Mouse (Mus musculus) thymus, adult 2 months (tissue): Measurements from ENCODE around the gene Zfp668. TPM values are rescaled to one million over a fixed set of nuclear protein-coding genes. Genes with fewer than 3 reads are reported as not detected.
A peak's percentile ranks its signal among the peaks of the same experiment; 100 is the strongest.

Experiments
- DNase-seq: peaks from one replicate; pipeline ENCODE4 v3.0.0; 2021
- H3K27ac ChIP-seq: fragments of 200-500 bp; 2 replicates; pipeline ENCODE4 v1.5.1; 2012; ENCODE audit warnings: low read length, control low read depth; ENCODE audit not compliant: control insufficient read depth, insufficient read depth
- H3K27me3 ChIP-seq: fragments of 200-500 bp; 2 replicates; pipeline ENCODE4 v1.6.1; 2012; ENCODE audit warnings: mild to moderate bottlenecking, low read length, moderate library complexity, mixed read lengths; ENCODE audit not compliant: control insufficient read depth, insufficient read depth
- H3K36me3 ChIP-seq: fragments of 200-500 bp; 2 replicates; pipeline ENCODE4 v1.6.1; 2012; ENCODE audit warnings: mild to moderate bottlenecking, low read length, moderate library complexity; ENCODE audit not compliant: control insufficient read depth, insufficient read depth
- H3K4me1 ChIP-seq: fragments of 200-500 bp; replicated peaks from 2 replicates; pipeline ENCODE4 v1.6.1; 2012; ENCODE audit warnings: low read length; ENCODE audit not compliant: control insufficient read depth, insufficient read depth
- H3K4me3 ChIP-seq: fragments of 200-500 bp; 2 replicates; pipeline ENCODE4 v1.5.1; 2012; ENCODE audit warnings: mild to moderate bottlenecking, low read length, control low read depth, moderate library complexity; ENCODE audit not compliant: control insufficient read depth, insufficient read depth
- CTCF ChIP-seq: fragments of 200-500 bp; IDR thresholded peaks from 2 replicates; pipeline ENCODE4 v1.5.1; 2012; ENCODE audit warnings: mild to moderate bottlenecking, control low read depth, low read length, moderate library complexity, borderline replicate concordance; ENCODE audit not compliant: control insufficient read depth, poor library complexity, insufficient read depth; ENCODE audit errors: extremely low read depth
- POLR2A ChIP-seq: fragments of 200-500 bp; IDR thresholded peaks from 2 replicates; pipeline ENCODE4 v1.6.1; 2012; ENCODE audit warnings: mild to moderate bottlenecking, low read length, control low read depth, moderate library complexity; ENCODE audit not compliant: control insufficient read depth, poor library complexity, insufficient read depth; ENCODE audit errors: extremely low read depth
- WGBS: fragments of 180-500 bp; shearing (Covaris S2); methylation state at CpG from one replicate; pipeline ENCODE4 v1.1.7; 2018; 5-methylcytosine and 5-hydroxymethylcytosine counted together
- polyA plus RNA-seq: library from polyadenylated mRNA; depleted of rRNA; stranded (reverse); fragments of >200 nt; gene quantifications from 2 replicates; pipeline ENCODE4 v1.2.3, GENCODE M21; 2012

The Zfp668 gene
- polyA plus RNA-seq, 1 experiment = 23.9 TPM

GRCm38 (mm10) chr7:127907939-127908338 is 31.3 kb upstream of the Zfp668 start:
- Histone ChIP-seq H3K27ac (no peak overlapping the region), H3K4me1 (peaks cover 15% of the 10 kb centered on the region), H3K27me3 (no peaks in the 10 kb centered on the region), H3K4me3 (no peak overlapping the region), H3K36me3 (peaks cover 15% of the 10 kb centered on the region; the same call in 1 of the 2 replicates)
- TF ChIP-seq POLR2A (no peak), CTCF (no peak)
- WGBS = 97% methylated on average over 12 of the region's 12 CpGs
- no peak for DNase-seq

- DNase-seq = peak; percentile 74
- Histone ChIP-seq H3K4me1 (peaks cover 23% of the 10 kb centered on the region), H3K27me3 (no peaks in the 10 kb centered on the region), H3K27ac (no peak within 1 kb of the TSS), H3K4me3 (peak within 1 kb of the TSS; percentile 61), H3K36me3 (peaks cover 15% of the 10 kb centered on the region; the same call in 1 of the 2 replicates)
- WGBS = 7% methylated on average over 38 of the region's 38 CpGs
- peak; percentile 40; the same call in 1 of the 2 replicates for TF ChIP-seq POLR2A
- 0 out of 2 replicates have a peak, but pooled peaks have one; percentile 16 for TF ChIP-seq CTCF
These were observed 27.6 kb upstream of the Zfp668 start, which contains the start of gene Bckdk for GRCm38 (mm10) chr7:127903971-127904796. Gene Bckdk (plus strand): TSS chr7:127904082.

- H3K27ac ChIP-seq = no peak overlapping the region
- WGBS = 96% methylated on average over 2 of the region's 2 CpGs
- no peaks in the 10 kb centered on the region for H3K27me3 ChIP-seq
These were observed 25.1 kb upstream of the Zfp668 start for GRCm38 (mm10) chr7:127901772-127902171.

GRCm38 (mm10) chr7:127899997-127900396 is 23.4 kb upstream of the Zfp668 start:
- no peak for DNase-seq
- Histone ChIP-seq H3K36me3 (no peaks in the 10 kb centered on the region), H3K4me3 (no peak overlapping the region), H3K27ac (peak overlapping the region; percentile 62), H3K4me1 (peaks cover 37% of the 10 kb centered on the region), H3K27me3 (no peaks in the 10 kb centered on the region)
- 25% methylated on average over 7 of the region's 7 CpGs for WGBS
- TF ChIP-seq CTCF = no peak

More at GRCm38 (mm10) chr7:127901772-127902171, 25.1 kb upstream of the Zfp668 start:
- Histone ChIP-seq H3K36me3 (no peaks in the 10 kb centered on the region; the same call in 1 of the 2 replicates), H3K4me1 (peaks cover 35% of the 10 kb centered on the region), H3K4me3 (no peak overlapping the region)
- TF ChIP-seq POLR2A (no peak), CTCF (no peak)
- no peak for DNase-seq

GRCm38 (mm10) chr7:127898179-127898956 is 21.7 kb upstream of the Zfp668 start:
- WGBS = 53% methylated on average over 10 of the region's 10 CpGs
- Histone ChIP-seq H3K27ac (no peak overlapping the region), H3K27me3 (no peaks in the 10 kb centered on the region), H3K4me1 (peaks cover 28% of the 10 kb centered on the region), H3K4me3 (no peak overlapping the region), H3K36me3 (no peaks in the 10 kb centered on the region)
- TF ChIP-seq POLR2A = no peak
- TF ChIP-seq CTCF = no peak
- DNase-seq = peak; percentile 41

- Histone ChIP-seq H3K27ac (no peak overlapping the region), H3K4me1 (peaks cover 28% of the 10 kb centered on the region), H3K4me3 (no peak overlapping the region), H3K36me3 (no peaks in the 10 kb centered on the region), H3K27me3 (no peaks in the 10 kb centered on the region)
- DNase-seq = no peak
- TF ChIP-seq POLR2A (no peak), CTCF (no peak)
- WGBS = 96% methylated on average over 7 of the region's 7 CpGs
These were observed 20.9 kb upstream of the Zfp668 start for GRCm38 (mm10) chr7:127897542-127897941.
